Mouse (Mus musculus) intestine, embryonic 16.5 days (tissue): Measurements from ENCODE around the gene Lpin1. TPM values are rescaled to one million over a fixed set of nuclear protein-coding genes. Genes with fewer than 3 reads are reported as not detected.
A peak's percentile ranks its signal among the peaks of the same experiment; 100 is the strongest.

ENCODE experiments used
- ATAC-seq: fragments of 200-750 bp; cut with Nextera tagmentation; 2 replicates; pipeline ENCODE4 v1.8.0; 2017; ENCODE audit warnings: moderate TSS enrichment, moderate library complexity
- H3K27ac ChIP-seq: fragments of 300-500 bp; sonication (generic); 2 replicates; pipeline ENCODE4 v1.5.1; 2014; ENCODE audit warnings: mild to moderate bottlenecking, low read length
- H3K27me3 ChIP-seq: fragments of 300-500 bp; sonication (generic); replicated peaks from 2 replicates; pipeline ENCODE4 v1.6.1; 2014; ENCODE audit warnings: low read length, control low read depth, mixed read lengths; ENCODE audit not compliant: control insufficient read depth, insufficient read depth
- H3K36me3 ChIP-seq: fragments of 300-500 bp; sonication (generic); 2 replicates; pipeline ENCODE4 v1.6.1; 2014; ENCODE audit warnings: low read length, control low read depth; ENCODE audit not compliant: control insufficient read depth, insufficient read depth
- H3K4me1 ChIP-seq: fragments of 300-500 bp; sonication (generic); 2 replicates; pipeline ENCODE4 v1.6.1; 2014; ENCODE audit warnings: low read length, control low read depth, mixed read lengths; ENCODE audit not compliant: control insufficient read depth, insufficient read depth
- H3K4me2 ChIP-seq: fragments of 300-500 bp; sonication (generic); 2 replicates; pipeline ENCODE4 v1.6.1; 2014; ENCODE audit warnings: low read depth, low read length, control low read depth
- H3K4me3 ChIP-seq: fragments of 300-500 bp; sonication (generic); 2 replicates; pipeline ENCODE4 v1.5.1; 2014; ENCODE audit warnings: mild to moderate bottlenecking, low read length
- H3K9ac ChIP-seq: fragments of 300-500 bp; sonication (generic); 2 replicates; pipeline ENCODE4 v1.6.1; 2014; ENCODE audit warnings: low read depth, low read length
- H3K9me3 ChIP-seq: fragments of 300-500 bp; sonication (generic); 2 replicates; pipeline ENCODE4 v1.6.1; 2016; ENCODE audit warnings: low read length, control low read depth; ENCODE audit not compliant: control insufficient read depth
- WGBS: fragments of 180-500 bp; shearing (Covaris S2); extraction: QIAGEN DNeasy Blood & Tissue Kit; methylation state at CpG from one replicate; pipeline ENCODE4 v1.1.7; 2014; 5-methylcytosine and 5-hydroxymethylcytosine counted together
- polyA plus RNA-seq: library from polyadenylated mRNA; unstranded; fragments of >200 nt; fragmentation: Nextera tagmentation; extraction: Ambion mirVana; gene quantifications from 2 replicates; pipeline ENCODE4 v1.2.1, GENCODE M21; 2015

Lpin1 gene
- polyA plus RNA-seq, 1 experiment from 2014 or later = 8.5 TPM

DNA sequence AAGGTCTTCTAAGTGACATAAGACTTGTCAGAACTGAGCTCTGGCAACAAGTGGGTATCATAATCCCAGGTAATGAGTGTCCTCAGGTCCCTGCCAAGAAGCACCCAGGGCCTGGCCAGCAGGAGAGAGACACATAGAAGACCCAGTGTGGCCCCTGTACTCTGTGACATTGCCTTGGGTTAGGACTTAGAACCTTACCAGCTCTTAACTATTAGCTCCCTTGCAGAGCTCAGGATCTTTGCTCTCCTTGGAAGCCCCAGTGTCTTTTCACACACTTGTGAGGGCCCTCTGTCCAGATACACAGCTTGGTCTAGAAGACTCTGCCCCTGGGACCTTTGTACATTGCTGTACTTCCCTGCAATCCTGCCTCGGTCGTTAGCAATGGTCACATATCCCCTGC lies 23.7 kb downstream of the Lpin1 start:
- peak overlapping the region; percentile 40; the same call in 1 of the 2 replicates for H3K9ac ChIP-seq
- peak; percentile 11 for ATAC-seq
- 52% methylated on average over 2 of the region's 2 CpGs for WGBS

DNA sequence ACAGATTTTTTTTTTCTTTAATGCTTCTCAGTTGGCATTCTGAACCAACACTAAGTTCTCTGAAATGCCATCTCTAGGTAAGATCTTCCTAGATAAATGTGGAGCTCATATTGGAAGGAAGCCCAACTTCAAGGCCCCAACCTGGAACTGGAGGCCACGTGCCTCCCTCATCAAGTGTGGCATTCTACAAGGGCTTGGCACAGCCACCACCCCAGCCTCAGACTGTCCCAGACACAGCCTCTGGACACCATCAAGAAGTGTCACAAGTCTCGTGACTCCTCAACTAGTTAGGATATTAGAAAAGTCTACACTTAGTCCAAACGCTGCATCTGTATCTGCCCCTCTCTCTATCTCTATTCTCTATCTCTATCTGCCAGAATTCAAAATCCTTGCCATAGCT lies 25.8 kb downstream of the Lpin1 start:
- Histone ChIP-seq H3K27ac (no peak overlapping the region), H3K4me1 (peaks cover 42% of the 10 kb centered on the region), H3K4me2 (no peak overlapping the region), H3K36me3 (peaks cover 5% of the 10 kb centered on the region; the same call in 1 of the 2 replicates), H3K27me3 (no peaks in the 10 kb centered on the region), H3K4me3 (no peak overlapping the region), H3K9me3 (no peaks in the 10 kb centered on the region), H3K9ac (no peak overlapping the region)
- WGBS = 81% methylated on average over 3 of the region's 3 CpGs
- no peak for ATAC-seq

More for the DNA sequence above, 23.7 kb downstream of the Lpin1 start:
- H3K27me3 ChIP-seq = no peaks in the 10 kb centered on the region
- no peaks in the 10 kb centered on the region for H3K9me3 ChIP-seq
- H3K4me2 ChIP-seq = peak overlapping the region; percentile 28; the same call in 1 of the 2 replicates
- H3K27ac ChIP-seq = peak overlapping the region; percentile 62
- H3K36me3 ChIP-seq = peaks cover under 1% of the 10 kb centered on the region; the same call in 1 of the 2 replicates
- H3K4me1 ChIP-seq = peaks cover 43% of the 10 kb centered on the region
- H3K4me3 ChIP-seq = no peak overlapping the region

DNA sequence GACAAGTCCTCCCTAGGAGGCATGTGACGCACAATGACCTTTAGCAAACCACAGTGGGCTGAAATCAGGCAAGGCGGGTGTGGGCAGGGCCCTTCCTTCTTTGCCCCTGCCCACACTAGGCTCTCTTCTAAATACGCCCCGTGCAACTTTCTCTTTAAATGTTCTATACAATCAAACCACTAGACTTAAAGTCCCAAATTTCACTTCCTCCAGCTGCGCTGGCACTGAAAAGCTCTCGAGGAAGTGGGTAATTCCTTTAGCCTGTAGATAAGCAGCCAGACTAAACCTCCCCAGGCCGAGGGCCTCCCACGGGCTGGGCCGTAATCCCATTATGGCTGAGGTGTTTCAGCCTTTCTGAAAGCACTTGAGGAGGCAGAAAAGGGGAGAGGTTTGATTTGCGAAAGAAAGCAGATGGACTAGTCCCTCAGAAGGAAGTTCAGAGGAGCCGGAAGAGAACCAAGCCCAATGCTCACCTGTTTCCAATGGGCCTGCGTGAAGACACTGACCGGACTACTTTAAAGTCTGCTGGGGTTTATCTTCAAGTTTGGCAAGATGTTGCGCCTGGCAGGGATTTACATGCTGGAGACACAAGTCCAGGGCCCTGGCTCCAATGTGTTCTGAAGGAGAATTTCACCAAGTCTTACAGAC lies 26.6 kb downstream of the Lpin1 start:
- Histone ChIP-seq H3K9ac (peak overlapping the region; percentile 19; the same call in 1 of the 2 replicates), H3K4me3 (no peak overlapping the region), H3K4me2 (no peak overlapping the region), H3K4me1 (peaks cover 44% of the 10 kb centered on the region), H3K9me3 (no peaks in the 10 kb centered on the region), H3K36me3 (peaks cover 5% of the 10 kb centered on the region; the same call in 1 of the 2 replicates), H3K27me3 (no peaks in the 10 kb centered on the region), H3K27ac (peak overlapping the region; percentile 81)
- peak; percentile 41 for ATAC-seq
- 42% methylated on average over 14 of the region's 14 CpGs for WGBS

DNA sequence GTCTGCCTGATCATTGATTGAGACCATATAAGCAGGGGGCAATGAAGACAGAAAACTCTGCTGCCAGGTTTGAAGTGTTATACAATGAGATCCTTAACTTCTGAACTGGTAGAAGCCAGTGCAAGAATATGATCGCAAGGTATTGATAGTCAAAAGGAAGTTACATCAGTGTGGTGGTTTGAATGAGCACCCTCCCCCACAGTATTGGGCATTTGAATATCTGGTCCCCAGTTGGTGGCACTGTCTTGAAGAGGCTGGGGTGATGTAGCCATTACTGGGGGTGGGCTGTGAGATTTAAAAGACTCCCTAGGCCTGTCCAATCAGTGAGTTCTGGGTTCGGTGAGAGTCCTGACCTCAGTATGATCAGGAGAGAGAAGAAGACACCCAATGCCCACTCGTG lies 27.5 kb downstream of the Lpin1 start:
- Histone ChIP-seq H3K9me3 (no peaks in the 10 kb centered on the region), H3K4me2 (no peak overlapping the region), H3K36me3 (peaks cover 5% of the 10 kb centered on the region; the same call in 1 of the 2 replicates), H3K4me1 (peaks cover 39% of the 10 kb centered on the region), H3K9ac (no peak overlapping the region), H3K4me3 (no peak overlapping the region), H3K27me3 (no peaks in the 10 kb centered on the region), H3K27ac (no peak overlapping the region)
- 90% methylated on average over 3 of the region's 3 CpGs for WGBS
- ATAC-seq = no peak

DNA sequence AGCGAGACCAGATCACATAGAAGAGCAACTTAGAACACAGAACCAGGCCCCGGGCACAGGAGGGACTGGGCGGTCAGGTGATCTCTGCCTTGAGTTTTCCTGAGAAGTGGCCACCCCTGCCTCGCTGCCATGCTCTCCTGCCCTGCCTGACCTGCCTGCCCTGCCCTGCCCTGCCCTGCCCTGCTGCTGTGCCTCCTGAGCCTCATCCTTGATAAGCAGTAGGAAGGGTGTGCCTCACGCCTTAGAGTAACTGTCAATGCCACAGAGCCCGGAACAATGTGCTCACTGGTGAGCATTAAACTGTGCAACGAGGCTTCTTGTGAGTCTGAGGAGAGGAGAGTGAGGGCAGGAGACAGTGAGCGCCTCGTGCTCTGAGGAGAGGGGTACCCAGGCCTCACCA lies 30.5 kb downstream of the Lpin1 start:
- no peaks in the 10 kb centered on the region for H3K9me3 ChIP-seq
- H3K4me2 ChIP-seq = no peak overlapping the region
- H3K36me3 ChIP-seq = peaks cover 5% of the 10 kb centered on the region; the same call in 1 of the 2 replicates
- WGBS = 71% methylated on average over 9 of the region's 9 CpGs
- no peaks in the 10 kb centered on the region for H3K27me3 ChIP-seq
- ATAC-seq = peak; percentile 65
- H3K4me1 ChIP-seq = peaks cover 37% of the 10 kb centered on the region
- no peak overlapping the region for H3K9ac ChIP-seq
- no peak overlapping the region for H3K4me3 ChIP-seq
- H3K27ac ChIP-seq = no peak overlapping the region; the same call in 1 of the 2 replicates

DNA sequence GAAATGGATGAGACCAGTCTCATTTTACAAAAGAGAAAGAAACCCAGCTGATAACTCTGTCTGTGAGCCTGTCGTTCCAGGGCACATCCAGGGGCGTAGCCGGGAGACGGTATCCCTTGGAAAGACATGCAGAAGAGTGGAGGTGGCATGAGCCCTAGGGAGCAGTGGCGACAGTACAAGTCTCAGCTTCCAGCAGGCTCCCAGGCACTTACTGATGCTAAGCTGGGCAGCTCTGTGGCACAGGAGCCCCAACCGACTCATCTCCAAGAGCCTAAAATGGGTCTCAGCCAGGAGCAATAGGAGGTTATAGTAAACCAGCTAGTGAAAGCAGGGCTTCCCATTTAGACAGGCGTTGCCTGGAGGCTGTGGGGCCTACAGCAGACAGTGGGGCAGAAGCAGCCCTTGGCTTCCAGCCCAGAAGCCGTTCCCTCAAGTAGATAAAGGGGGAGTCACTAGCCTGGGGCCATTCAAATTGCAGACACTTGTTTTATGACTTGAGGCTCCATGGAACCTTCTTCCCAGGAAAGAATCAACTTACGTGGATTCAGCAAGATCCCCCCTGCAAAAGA lies 33.0 kb downstream of the Lpin1 start:
- Histone ChIP-seq H3K4me1 (peaks cover 22% of the 10 kb centered on the region), H3K27me3 (no peaks in the 10 kb centered on the region), H3K4me2 (no peak overlapping the region), H3K36me3 (peaks cover 5% of the 10 kb centered on the region; the same call in 1 of the 2 replicates), H3K4me3 (no peak overlapping the region), H3K9me3 (no peaks in the 10 kb centered on the region), H3K27ac (0 out of 2 replicates have a peak overlapping the region, but pooled peaks have one; percentile 44), H3K9ac (no peak overlapping the region)
- 53% methylated on average over 9 of the region's 9 CpGs for WGBS
- ATAC-seq = peak; percentile 83

DNA sequence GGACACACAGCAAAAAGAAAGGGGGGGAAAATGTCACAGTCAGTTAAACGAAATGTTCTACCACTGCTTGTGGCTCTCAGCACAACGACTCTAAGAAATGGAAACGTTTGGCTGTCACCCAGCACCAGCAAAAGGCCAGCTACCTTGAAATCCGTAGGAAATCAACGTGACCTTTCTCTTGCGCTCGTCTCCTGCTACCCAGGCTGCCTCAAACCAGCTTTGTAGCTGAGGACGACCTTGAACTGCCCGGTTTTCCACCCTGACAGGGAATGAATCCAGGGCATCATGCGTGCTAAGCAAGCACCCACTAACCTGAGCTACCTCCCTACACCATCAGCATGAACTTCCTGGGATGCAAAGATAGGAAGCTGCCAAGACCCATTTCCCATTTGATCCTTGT lies 39.5 kb downstream of the Lpin1 start:
- ATAC-seq = no peak
- Histone ChIP-seq H3K9ac (no peak overlapping the region), H3K9me3 (no peaks in the 10 kb centered on the region), H3K4me1 (no peaks in the 10 kb centered on the region), H3K4me3 (no peak overlapping the region), H3K36me3 (peaks cover 12% of the 10 kb centered on the region), H3K4me2 (no peak overlapping the region), H3K27ac (no peak overlapping the region), H3K27me3 (no peaks in the 10 kb centered on the region)
- WGBS = 88% methylated on average over 10 of the region's 10 CpGs

DNA sequence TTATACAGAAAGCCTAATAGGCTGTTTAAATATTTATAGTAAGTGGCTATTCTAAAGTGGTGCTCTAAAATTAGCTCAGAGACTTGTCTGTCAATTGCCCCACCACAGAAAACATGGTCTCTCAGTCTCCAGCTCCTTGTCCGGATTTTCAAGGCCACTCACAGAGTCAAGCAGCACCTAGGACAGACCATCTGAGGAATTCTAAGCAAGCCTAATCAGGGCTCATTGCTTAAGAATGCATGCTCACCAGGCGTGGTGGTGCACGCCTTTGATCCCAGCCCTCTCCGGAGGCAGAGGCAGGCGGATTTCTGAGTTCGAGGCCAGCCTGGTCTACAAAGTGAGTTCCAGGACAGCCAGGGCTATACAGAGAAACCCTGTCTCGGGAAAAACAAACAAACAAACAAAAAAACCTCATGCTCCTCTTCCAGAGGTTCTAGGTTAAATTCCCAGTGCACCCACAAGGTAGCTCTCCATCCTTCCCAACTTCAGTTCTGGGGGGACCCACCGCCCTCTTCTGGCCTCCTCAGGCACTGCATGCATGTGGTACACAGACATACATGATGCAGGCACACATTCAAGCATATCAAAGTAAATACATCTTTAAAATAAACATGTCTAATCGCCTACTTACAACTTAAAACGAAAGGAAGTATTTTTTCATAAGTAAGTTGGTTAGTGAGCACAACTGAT lies 40.2 kb downstream of the Lpin1 start:
- Histone ChIP-seq H3K4me1 (no peaks in the 10 kb centered on the region), H3K27ac (no peak overlapping the region), H3K9ac (no peak overlapping the region), H3K36me3 (peaks cover 12% of the 10 kb centered on the region), H3K4me3 (no peak overlapping the region), H3K4me2 (no peak overlapping the region), H3K27me3 (no peaks in the 10 kb centered on the region), H3K9me3 (no peaks in the 10 kb centered on the region)
- 90% methylated on average over 10 of the region's 10 CpGs for WGBS
- no peak for ATAC-seq

DNA sequence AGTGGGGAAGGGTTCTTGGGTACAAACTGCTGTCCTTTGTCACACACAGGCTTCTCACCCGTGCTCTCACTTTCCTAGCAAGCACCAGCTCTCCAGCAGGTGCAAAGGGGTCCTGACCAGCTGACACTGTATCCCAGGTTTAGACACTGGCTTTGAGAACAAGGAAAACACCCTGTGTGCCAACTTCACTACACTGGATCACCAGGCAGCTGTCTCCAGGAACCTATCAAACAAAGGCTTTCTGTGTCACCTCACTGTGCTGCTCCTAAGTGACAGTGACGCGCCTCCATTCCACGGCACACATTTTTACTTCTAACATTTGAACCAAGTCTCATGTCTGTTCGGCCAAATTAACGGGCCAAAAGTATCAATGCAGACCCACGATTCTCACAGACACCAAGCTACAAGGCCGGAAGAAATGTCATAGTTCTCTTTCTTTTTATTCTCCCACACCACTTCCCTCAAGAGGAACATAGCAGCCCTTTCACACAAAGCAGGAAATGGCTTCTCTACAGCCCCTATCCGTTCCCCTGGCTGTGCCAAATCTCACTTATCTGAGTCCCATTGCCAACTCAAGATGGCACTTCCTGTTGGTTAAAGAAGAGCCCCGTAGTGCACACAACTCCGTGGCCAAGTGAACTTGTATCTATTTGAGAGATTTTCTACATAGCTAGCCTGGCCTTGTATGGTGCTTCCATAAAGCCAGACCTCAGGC lies 41.7 kb downstream of the Lpin1 start:
- Histone ChIP-seq H3K36me3 (peaks cover 14% of the 10 kb centered on the region), H3K4me2 (no peak overlapping the region), H3K27me3 (no peaks in the 10 kb centered on the region), H3K4me3 (no peak overlapping the region), H3K9me3 (no peaks in the 10 kb centered on the region), H3K9ac (no peak overlapping the region), H3K27ac (no peak overlapping the region), H3K4me1 (no peaks in the 10 kb centered on the region)
- ATAC-seq = 0 out of 2 replicates have a peak, but pooled peaks have one; percentile 20
- WGBS = 69% methylated on average over 11 of the region's 11 CpGs
